Mouse (Mus musculus): ENCODE results near the gene AB124611. TPM values are rescaled to one million over a fixed set of nuclear protein-coding genes. Genes with fewer than 3 reads are reported as not detected.
"Not testable (repeated sequence)": the region's sequence is repeated elsewhere in the genome, so short reads cannot be mapped to it uniquely, and the experiment has no call there.

The AB124611 gene
- total and polyA plus RNA-seq, 2 experiments from 2014 or later, result 0.15 to 1.00 TPM

- no peak overlapping the region for H3K27ac ChIP-seq (ENCODE audit: low read depth)
- DNase-seq (ENCODE audit: low spot score), result no peak
- H3K27me3 ChIP-seq (ENCODE audit: control insufficient read depth, insufficient read depth, low read length), result no peaks in the 10 kb centered on the region
- no peak overlapping the region for H3K9ac ChIP-seq (replicated peaks; ENCODE audit: low read depth, low read length)
- H3K4me3 ChIP-seq (ENCODE audit: low read depth, low read length), result no peak overlapping the region
- H3K9me3 ChIP-seq (replicated peaks; ENCODE audit: control insufficient read depth, low read length), result no peaks in the 10 kb centered on the region
- no peak for ATAC-seq (ENCODE audit: insufficient read depth, low read depth)
- 82% methylated on average over 6 of the region's 6 CpGs for WGBS
- H3K4me1 ChIP-seq (ENCODE audit: control insufficient read depth, insufficient read depth), result peaks cover 15% of the 10 kb centered on the region
- H3K4me2 ChIP-seq (ENCODE audit: low read depth, low read length), result no peak overlapping the region
- no peak for TF ChIP-seq CTCF (IDR thresholded peaks at IDR 0.05; ENCODE audit: low read depth)
- no peak for TF ChIP-seq EP300 (IDR thresholded peaks at IDR 0.05; ENCODE audit: low read depth)
- peaks cover 56% of the 10 kb centered on the region for H3K36me3 ChIP-seq (replicated peaks; ENCODE audit: control insufficient read depth, insufficient read depth, low read length)
Observed at GRCm38 (mm10) chr9:21591127-21591830, 65.3 kb downstream of the AB124611 start.

- peak overlapping the region; percentile 89 for H3K27ac ChIP-seq (ENCODE audit: low read depth)
- DNase-seq (ENCODE audit: low spot score), result no peak
Observed at GRCm38 (mm10) chr9:21591831-21592702, 66.1 kb downstream of the AB124611 start.

GRCm38 (mm10) chr9:21592703-21593121, 66.7 kb downstream of the AB124611 start, which contains the start of the genes Timm29 and Yipf2:
Gene Timm29 (plus strand): TSS chr9:21592722.
Gene Yipf2 (minus strand): TSS chr9:21592828.
- ATAC-seq (ENCODE audit: insufficient read depth, low read depth), result peak; percentile 93
- Histone ChIP-seq H3K4me1 (ENCODE audit: control insufficient read depth, insufficient read depth) (peaks cover 15% of the 10 kb centered on the region), H3K4me2 (ENCODE audit: low read depth, low read length) (peak within 1 kb of the TSS; percentile 84), H3K27ac (ENCODE audit: low read depth) (peak within 1 kb of the TSS; percentile 89), H3K9me3 (replicated peaks; ENCODE audit: control insufficient read depth, low read length) (no peaks in the 10 kb centered on the region), H3K36me3 (replicated peaks; ENCODE audit: control insufficient read depth, insufficient read depth, low read length) (peaks cover 43% of the 10 kb centered on the region), H3K27me3 (ENCODE audit: control insufficient read depth, insufficient read depth, low read length) (no peaks in the 10 kb centered on the region), H3K4me3 (ENCODE audit: low read depth, low read length) (peak within 1 kb of the TSS; percentile 92), H3K9ac (replicated peaks; ENCODE audit: low read depth, low read length) (peak within 1 kb of the TSS; percentile 75)
- under 1% methylated on average over 30 of the region's 30 CpGs for WGBS
- TF ChIP-seq CTCF (IDR thresholded peaks at IDR 0.05; ENCODE audit: low read depth) (no peak), EP300 (IDR thresholded peaks at IDR 0.05; ENCODE audit: low read depth) (no peak)
- DNase-seq (ENCODE audit: low spot score), result peak; percentile 97

More at GRCm38 (mm10) chr9:21591831-21592702, 66.1 kb downstream of the AB124611 start:
- 16% methylated on average over 17 of the region's 17 CpGs for WGBS
- Histone ChIP-seq H3K4me2 (ENCODE audit: low read depth, low read length) (peak overlapping the region; percentile 84), H3K4me3 (ENCODE audit: low read depth, low read length) (peak overlapping the region; percentile 92), H3K36me3 (replicated peaks; ENCODE audit: control insufficient read depth, insufficient read depth, low read length) (peaks cover 49% of the 10 kb centered on the region), H3K9ac (replicated peaks; ENCODE audit: low read depth, low read length) (peak overlapping the region; percentile 75), H3K9me3 (replicated peaks; ENCODE audit: control insufficient read depth, low read length) (no peaks in the 10 kb centered on the region), H3K4me1 (ENCODE audit: control insufficient read depth, insufficient read depth) (peaks cover 15% of the 10 kb centered on the region), H3K27me3 (ENCODE audit: control insufficient read depth, insufficient read depth, low read length) (no peaks in the 10 kb centered on the region)
- ATAC-seq (ENCODE audit: insufficient read depth, low read depth), result peak; percentile 33
- TF ChIP-seq CTCF (IDR thresholded peaks at IDR 0.05; ENCODE audit: low read depth) (no peak), EP300 (IDR thresholded peaks at IDR 0.05; ENCODE audit: low read depth) (0 out of 2 replicates have a peak, but pooled peaks have one; percentile 6)

- H3K4me3 ChIP-seq (ENCODE audit: low read depth, low read length), result peak overlapping the region; percentile 92
- peaks cover 15% of the 10 kb centered on the region for H3K4me1 ChIP-seq (ENCODE audit: control insufficient read depth, insufficient read depth)
- DNase-seq (ENCODE audit: low spot score), result no peak
- H3K27me3 ChIP-seq (ENCODE audit: control insufficient read depth, insufficient read depth, low read length), result no peaks in the 10 kb centered on the region
- ATAC-seq (ENCODE audit: insufficient read depth, low read depth), result peak; percentile 48
- peaks cover 38% of the 10 kb centered on the region for H3K36me3 ChIP-seq (replicated peaks; ENCODE audit: control insufficient read depth, insufficient read depth, low read length)
- peak overlapping the region; percentile 84 for H3K4me2 ChIP-seq (ENCODE audit: low read depth, low read length)
- no peaks in the 10 kb centered on the region for H3K9me3 ChIP-seq (replicated peaks; ENCODE audit: control insufficient read depth, low read length)
- peak overlapping the region; percentile 75 for H3K9ac ChIP-seq (replicated peaks; ENCODE audit: low read depth, low read length)
- TF ChIP-seq CTCF (IDR thresholded peaks at IDR 0.05; ENCODE audit: low read depth) (no peak), EP300 (IDR thresholded peaks at IDR 0.05; ENCODE audit: low read depth) (no peak)
- 1% methylated on average over 65 of the region's 69 CpGs for WGBS
- peak overlapping the region; percentile 89 for H3K27ac ChIP-seq (ENCODE audit: low read depth)
Observed at GRCm38 (mm10) chr9:21593122-21593721, 67.2 kb downstream of the AB124611 start.

GRCm38 (mm10) chr9:21594350-21594749, 68.4 kb downstream of the AB124611 start:
- not testable (repeated sequence) for H3K27ac ChIP-seq (ENCODE audit: low read depth); H3K9me3 ChIP-seq (replicated peaks; ENCODE audit: control insufficient read depth, low read length); H3K4me3 ChIP-seq (ENCODE audit: low read depth, low read length); H3K9ac ChIP-seq (replicated peaks; ENCODE audit: low read depth, low read length); H3K4me2 ChIP-seq (ENCODE audit: low read depth, low read length); ATAC-seq (ENCODE audit: insufficient read depth, low read depth); H3K27me3 ChIP-seq (ENCODE audit: control insufficient read depth, insufficient read depth, low read length); DNase-seq (ENCODE audit: low spot score)
- WGBS, result 80% methylated on average over 8 of the region's 8 CpGs
- Histone ChIP-seq H3K36me3 (replicated peaks; ENCODE audit: control insufficient read depth, insufficient read depth, low read length) (peaks cover 27% of the 10 kb centered on the region), H3K4me1 (ENCODE audit: control insufficient read depth, insufficient read depth) (peaks cover 15% of the 10 kb centered on the region)
